Mouse (Mus musculus): Measurements from ENCODE around the gene Fsd1l.

GRCm38 (mm10) chr4:53749831-53750230 lies 118.6 kb downstream of the Fsd1l start:
- TF ChIP-seq CTCF (conservative IDR thresholded peaks at IDR 0.05; ENCODE audit: low read length) (no peak), POU5F1 (IDR thresholded peaks at IDR 0.05; ENCODE audit: borderline replicate concordance, low read length) (no peak)

Measured in E14TG2a.4 (cell line).